Mouse (Mus musculus) CH12.LX (cell line): ENCODE measurements around the gene Gtsf1l. TPM values are rescaled to one million over a fixed set of nuclear protein-coding genes. Genes with fewer than 3 reads are reported as not detected.

Experiments used
- DNase-seq: peaks from one replicate; pipeline ENCODE4 v3.0.0-alpha.2; 2013; ENCODE audit errors: extremely low read depth
- H3K27ac ChIP-seq: 2 replicates; pipeline ENCODE4 v1.5.1; 2012; ENCODE audit warnings: low read depth, mild to moderate bottlenecking, control low read depth, moderate library complexity; ENCODE audit not compliant: insufficient read depth
- H3K27me3 ChIP-seq: replicated peaks from 2 replicates; pipeline ENCODE3; 2012; ENCODE audit warnings: inconsistent platforms
- H3K36me3 ChIP-seq, 2 experiments: replicated peaks in 1 of 2; 2 replicates each; pipeline versions ENCODE3 to v1.6.1; 2012; ENCODE audit warnings: inconsistent platforms in 1 of 2, low read length in 1 of 2, mild to moderate bottlenecking in 1 of 2, mixed read lengths in 1 of 2, moderate library complexity in 1 of 2; ENCODE audit not compliant: control insufficient read depth in 1 of 2, insufficient read depth in 1 of 2
- H3K4me1 ChIP-seq, 2 experiments: 2 replicates each; pipeline ENCODE4 v1.6.1; 2012; ENCODE audit warnings: inconsistent platforms in 1 of 2, moderate library complexity in 1 of 2; ENCODE audit not compliant: insufficient read depth in 2 of 2, control insufficient read depth in 1 of 2
- H3K4me2 ChIP-seq: 2 replicates; pipeline ENCODE4 v1.6.1; 2012; ENCODE audit warnings: low read depth, mild to moderate bottlenecking, control low read depth; ENCODE audit not compliant: poor library complexity, insufficient read depth, severe bottlenecking
- H3K4me3 ChIP-seq, 3 experiments: fragments of 150-350 bp in 1 of 3; sonication (generic) in 1 of 3; replicated peaks in 1 of 3; 2 replicates each; pipeline versions ENCODE3 to v1.5.1; 2011 to 2012; ENCODE audit warnings: low read depth in 2 of 3, low read length in 2 of 3, mild to moderate bottlenecking in 2 of 3, moderate library complexity in 2 of 3, control low read depth in 1 of 3, improper control_type of control experiment in 1 of 3, inconsistent platforms in 1 of 3, mixed read lengths in 1 of 3; ENCODE audit not compliant: poor library complexity in 1 of 3
- H3K79me2 ChIP-seq: replicated peaks from 2 replicates; pipeline ENCODE4 v1.6.1; 2012; ENCODE audit warnings: mild to moderate bottlenecking, moderate library complexity; ENCODE audit not compliant: control insufficient read depth, poor library complexity, insufficient read depth, severe bottlenecking; ENCODE audit errors: extremely low read depth
- H3K9ac ChIP-seq: 2 replicates; pipeline ENCODE4 v1.6.1; 2012; ENCODE audit warnings: low read depth, mild to moderate bottlenecking, control low read depth, moderate library complexity; ENCODE audit not compliant: insufficient read depth
- H3K9me3 ChIP-seq: replicated peaks from 2 replicates; pipeline ENCODE3; 2012; ENCODE audit warnings: low read length, inconsistent platforms, mixed read lengths
- CTCF ChIP-seq, 2 experiments: IDR thresholded peaks in 1 of 2; conservative IDR thresholded peaks in 1 of 2; 2 replicates each; pipeline ENCODE4 v1.5.1; 2011 to 2012; ENCODE audit warnings: low read depth in 2 of 2, low read length in 2 of 2, improper control_type of control experiment in 1 of 2, inconsistent platforms in 1 of 2, mild to moderate bottlenecking in 1 of 2, moderate library complexity in 1 of 2
- E2F4 ChIP-seq: IDR thresholded peaks from 2 replicates; pipeline ENCODE4 v1.6.1; 2011; ENCODE audit warnings: low read depth, low read length, improper control_type of control experiment; ENCODE audit not compliant: insufficient replicate concordance
- ELF1 ChIP-seq: IDR thresholded peaks from 2 replicates; pipeline ENCODE4 v1.6.1; 2014; ENCODE audit warnings: low read depth, mild to moderate bottlenecking, inconsistent platforms, low read length, improper control_type of control experiment
- EP300 ChIP-seq: IDR thresholded peaks from 2 replicates; pipeline ENCODE4 v1.6.1; 2011; ENCODE audit warnings: low read length, improper control_type of control experiment
- GABPA ChIP-seq: IDR thresholded peaks from 2 replicates; pipeline ENCODE4 v1.6.1; 2012; ENCODE audit warnings: low read depth, low read length, improper control_type of control experiment, inconsistent platforms; ENCODE audit not compliant: insufficient replicate concordance
- IRF4 ChIP-seq: IDR thresholded peaks from 2 replicates; pipeline ENCODE4 v1.6.1; 2014; ENCODE audit warnings: low read depth, mild to moderate bottlenecking, inconsistent platforms, low read length, improper control_type of control experiment
- JUND ChIP-seq: conservative IDR thresholded peaks from 2 replicates; pipeline ENCODE4 v1.6.1; 2011; ENCODE audit warnings: low read depth, low read length, improper control_type of control experiment
- MAX ChIP-seq: IDR thresholded peaks from 2 replicates; pipeline ENCODE4 v1.6.1; 2011; ENCODE audit warnings: low read length, improper control_type of control experiment
- MAZ ChIP-seq: IDR thresholded peaks from 2 replicates; pipeline ENCODE4 v1.6.1; 2012; ENCODE audit warnings: low read depth, mild to moderate bottlenecking, inconsistent platforms, low read length, improper control_type of control experiment, moderate library complexity
- MXI1 ChIP-seq: IDR thresholded peaks from 2 replicates; pipeline ENCODE4 v1.6.1; 2011; ENCODE audit warnings: mild to moderate bottlenecking, low read depth, low read length, improper control_type of control experiment
- NELFE ChIP-seq: IDR thresholded peaks from 2 replicates; pipeline ENCODE4 v1.6.1; 2011; ENCODE audit warnings: low read depth, low read length, improper control_type of control experiment
- POLR2A ChIP-seq: IDR thresholded peaks from 2 replicates; pipeline ENCODE4 v1.6.1; 2011; ENCODE audit warnings: low read depth, mild to moderate bottlenecking, improper control_type of control experiment, low read length
- POLR2AphosphoS2 ChIP-seq: IDR thresholded peaks from 2 replicates; pipeline ENCODE4 v1.6.1; 2011; ENCODE audit warnings: low read depth, low read length, improper control_type of control experiment
- RAD21 ChIP-seq: IDR thresholded peaks from 2 replicates; pipeline ENCODE4 v1.6.1; 2011; ENCODE audit warnings: low read depth, mild to moderate bottlenecking, low read length, improper control_type of control experiment, moderate library complexity
- SIN3A ChIP-seq: IDR thresholded peaks from 2 replicates; pipeline ENCODE4 v1.6.1; 2012; ENCODE audit warnings: low read length, improper control_type of control experiment, inconsistent platforms
- SMC3 ChIP-seq: IDR thresholded peaks from 2 replicates; pipeline ENCODE4 v1.6.1; 2011; ENCODE audit warnings: low read depth, low read length, improper control_type of control experiment
- TCF12 ChIP-seq: IDR thresholded peaks from 2 replicates; pipeline ENCODE4 v1.6.1; 2014; ENCODE audit warnings: low read depth, mild to moderate bottlenecking, inconsistent platforms, low read length, improper control_type of control experiment
- UBTF ChIP-seq: IDR thresholded peaks from 2 replicates; pipeline ENCODE4 v1.6.1; 2012; ENCODE audit warnings: low read depth, mild to moderate bottlenecking, inconsistent platforms, low read length, improper control_type of control experiment, moderate library complexity
- USF2 ChIP-seq: conservative IDR thresholded peaks from 2 replicates; pipeline ENCODE4 v1.6.1; 2011; ENCODE audit warnings: low read depth, low read length, improper control_type of control experiment
- ZC3H11A ChIP-seq: IDR thresholded peaks from 2 replicates; pipeline ENCODE4 v1.6.1; 2012; ENCODE audit warnings: low read depth, mild to moderate bottlenecking, inconsistent platforms, low read length, improper control_type of control experiment
- ZKSCAN1 ChIP-seq: IDR thresholded peaks from 2 replicates; pipeline ENCODE4 v1.6.1; 2012; ENCODE audit warnings: low read depth, inconsistent platforms, low read length, improper control_type of control experiment, borderline replicate concordance
- ZMIZ1 ChIP-seq: IDR thresholded peaks from 2 replicates; pipeline ENCODE4 v1.6.1; 2012; ENCODE audit warnings: low read depth, mild to moderate bottlenecking, inconsistent platforms, low read length, improper control_type of control experiment
- ZNF384 ChIP-seq: IDR thresholded peaks from 2 replicates; pipeline ENCODE4 v1.6.1; 2012; ENCODE audit warnings: low read depth, low read length, improper control_type of control experiment, inconsistent platforms
- dilution Hi-C: fragments of 300-500 bp; cut with MboI; formaldehyde crosslinking; loops from 2 replicates; pipeline ENCODE4 v1.14.3; 2020; ENCODE audit warnings: low sequenced_read_pairs; ENCODE audit not compliant: extremely low pct_unique_long_range_greater_than_20kb, extremely low pct_ligation_motif_present
- in situ Hi-C: fragments of 300-500 bp; cut with MboI; formaldehyde crosslinking; loops from 3 replicates; pipeline ENCODE4 v1.14.3; 2019; ENCODE audit warnings: low sequenced_read_pairs, low pct_ligation_motif_present, low pct_unique_long_range_greater_than_20kb, mixed read lengths
- polyA plus RNA-seq: library from polyadenylated mRNA; unstranded; fragments of >175 nt; gene quantifications from 2 replicates; pipeline ENCODE4 v1.2.1, GENCODE M21; 2012; ENCODE audit warnings: low read depth; ENCODE audit not compliant: insufficient read length
- total RNA-seq, 2 experiments: library from RNA; depleted of rRNA; stranded (reverse); fragments of 300-350 nt in 1 of 2; fragments of >200 nt in 1 of 2; gene quantifications; 2 replicates each; pipeline ENCODE4 v1.2.3; 2012 to 2014

Gtsf1l gene
- total and polyA plus RNA-seq, 3 experiments, result not detected

GRCm38 (mm10) chr2:163089475-163090123 is 1.9 kb upstream of the Gtsf1l start:
- Histone ChIP-seq H3K4me2 (no peak overlapping the region), H3K4me1 (peaks cover 0 to 2% of the 10 kb centered on the region in 2 experiments; a peak in 1 of 4 replicates), H3K9ac (no peak overlapping the region), H3K27ac (no peak overlapping the region), H3K79me2 (no peaks in the 10 kb centered on the region), H3K27me3 (no peaks in the 10 kb centered on the region), H3K36me3 (peaks cover under 1 to 11% of the 10 kb centered on the region in 2 experiments), H3K4me3 (no peak overlapping the region), H3K9me3 (no peaks in the 10 kb centered on the region)
- dilution Hi-C loops, result no loop called here
- TF ChIP-seq ZC3H11A, result no peak
- no peak for TF ChIP-seq ZMIZ1
- TF ChIP-seq POLR2A, result no peak
- TF ChIP-seq UBTF, result no peak
- TF ChIP-seq SIN3A, result no peak
- TF ChIP-seq POLR2AphosphoS2, result no peak
- TF ChIP-seq SMC3, result peak; percentile 59
- no peak for TF ChIP-seq MAZ
- no peak for TF ChIP-seq IRF4
- TF ChIP-seq TCF12, result no peak
- no peak for TF ChIP-seq MXI1
- no peak for TF ChIP-seq USF2
- no peak for TF ChIP-seq ZNF384
- peak in 1 of 2 experiments; percentile 62; a peak in 2 of 4 replicates for TF ChIP-seq CTCF (conservative IDR thresholded peaks at IDR 0.05 in 1 of 2, IDR thresholded peaks at IDR 0.05 in 1 of 2; ENCODE audit: low read depth in 2 of 2, low read length in 2 of 2)
- no peak for TF ChIP-seq E2F4
- no peak for TF ChIP-seq NELFE
- peak; percentile 62 for TF ChIP-seq RAD21
- TF ChIP-seq ZKSCAN1, result no peak
- peak; percentile 29 for DNase-seq
- in situ Hi-C loops, result loop anchor here (10.0 kb wide), 2 partner anchors 245 to 325 kb away; no protein-coding TSS in a partner anchor

GRCm38 (mm10) chr2:163086561-163086960 is 1.1 kb downstream of the Gtsf1l start:
- H3K4me3 ChIP-seq, result no peak overlapping the region
- no peaks in the 10 kb centered on the region for H3K27me3 ChIP-seq
- no peak for DNase-seq
- no peak overlapping the region for H3K4me2 ChIP-seq
- H3K36me3 ChIP-seq, result peaks cover 14 to 37% of the 10 kb centered on the region in 2 experiments
- dilution Hi-C loops, result no loop called here
- TF ChIP-seq GABPA (no peak), JUND (no peak), MAX (no peak), EP300 (no peak), ZC3H11A (no peak), ZKSCAN1 (no peak), RAD21 (no peak), TCF12 (no peak), POLR2AphosphoS2 (no peak), ELF1 (no peak)
- TF ChIP-seq, all 38 proteins: peak for 0
- Histone ChIP-seq H3K9ac (no peak overlapping the region), H3K79me2 (no peaks in the 10 kb centered on the region), H3K9me3 (no peaks in the 10 kb centered on the region), H3K27ac (no peak overlapping the region), H3K4me1 (peaks cover 6 to 13% of the 10 kb centered on the region in 2 experiments)
- in situ Hi-C loops, result no loop called here
